Mouse (Mus musculus) megakaryocyte, embryonic 14.5 days (primary cell): ENCODE data around the gene Rad21l. TPM values are rescaled to one million over a fixed set of nuclear protein-coding genes. Genes with fewer than 3 reads are reported as not detected.

Experiments used
- H3K27me3 ChIP-seq: replicated peaks from 2 replicates; pipeline ENCODE3; 2012; ENCODE audit warnings: inconsistent platforms
- H3K36me3 ChIP-seq: replicated peaks from 2 replicates; pipeline ENCODE3; 2012; ENCODE audit warnings: low read length, inconsistent platforms, mixed read lengths
- H3K4me1 ChIP-seq: 2 replicates; pipeline ENCODE4 v1.6.1; 2012; ENCODE audit warnings: inconsistent platforms
- H3K4me3 ChIP-seq: replicated peaks from 2 replicates; pipeline ENCODE3; 2012; ENCODE audit warnings: moderate library complexity, mild to moderate bottlenecking, inconsistent platforms
- H3K9me3 ChIP-seq: 2 replicates; pipeline ENCODE4 v1.6.1; 2012; ENCODE audit warnings: inconsistent platforms
- FLI1 ChIP-seq: IDR thresholded peaks from 2 replicates; pipeline ENCODE4 v1.6.1; 2012; ENCODE audit warnings: low read length, inconsistent platforms, mixed read lengths
- GATA1 ChIP-seq: IDR thresholded peaks from 3 replicates; pipeline ENCODE4 v1.6.1; 2012; ENCODE audit warnings: mixed read lengths, low read length, inconsistent platforms, borderline replicate concordance
- polyA plus RNA-seq: library from polyadenylated mRNA; stranded (reverse); fragments of >175 nt; gene quantifications from 2 replicates; pipeline ENCODE4 v1.2.3, GENCODE M21; 2012; ENCODE audit warnings: low replicate concordance; ENCODE audit not compliant: insufficient read depth

Rad21l gene
- polyA plus RNA-seq: not detected in 2 replicates

GRCm38 (mm10) chr2:151668433-151668832 is at the start of gene Rad21l:
Gene Rad21l (minus strand): TSS chr2:151668533.
- Histone ChIP-seq H3K4me1 (peaks cover 4% of the 10 kb centered on the region; the same call in 1 of the 2 replicates), H3K36me3 (no peaks in the 10 kb centered on the region), H3K27me3 (peaks cover 10% of the 10 kb centered on the region), H3K9me3 (peaks cover 6% of the 10 kb centered on the region; the same call in 1 of the 2 replicates), H3K4me3 (no peak within 1 kb of the TSS)
- TF ChIP-seq FLI1: no peak
- no peak for TF ChIP-seq GATA1

GRCm38 (mm10) chr2:151716318-151717055 is 48.2 kb upstream of the Rad21l start:
- TF ChIP-seq GATA1: no peak
- no peak for TF ChIP-seq FLI1
- H3K36me3 ChIP-seq: peaks cover 69% of the 10 kb centered on the region

GRCm38 (mm10) chr2:151715526-151715925 is 47.2 kb upstream of the Rad21l start:
- TF ChIP-seq GATA1: no peak
- no peak for TF ChIP-seq FLI1
- Histone ChIP-seq H3K9me3 (no peaks in the 10 kb centered on the region), H3K4me3 (no peak overlapping the region), H3K36me3 (peaks cover 60% of the 10 kb centered on the region), H3K27me3 (no peaks in the 10 kb centered on the region), H3K4me1 (no peaks in the 10 kb centered on the region)

More at GRCm38 (mm10) chr2:151716318-151717055, 48.2 kb upstream of the Rad21l start:
- Histone ChIP-seq H3K27me3 (no peaks in the 10 kb centered on the region), H3K9me3 (no peaks in the 10 kb centered on the region), H3K4me3 (no peak overlapping the region), H3K4me1 (no peaks in the 10 kb centered on the region)

- Histone ChIP-seq H3K4me3 (no peak overlapping the region), H3K9me3 (no peaks in the 10 kb centered on the region), H3K36me3 (peaks cover 32% of the 10 kb centered on the region), H3K27me3 (peaks cover 5% of the 10 kb centered on the region), H3K4me1 (no peaks in the 10 kb centered on the region)
- no peak for TF ChIP-seq GATA1
- no peak for TF ChIP-seq FLI1
Measured at GRCm38 (mm10) chr2:151712647-151713046, 44.3 kb upstream of the Rad21l start.

GRCm38 (mm10) chr2:151702851-151703190 is 34.5 kb upstream of the Rad21l start:
- H3K9me3 ChIP-seq: no peaks in the 10 kb centered on the region; the same call in 1 of the 2 replicates
- TF ChIP-seq FLI1 (no peak), GATA1 (no peak)
- no peaks in the 10 kb centered on the region for H3K36me3 ChIP-seq
- H3K4me1 ChIP-seq: peaks cover 16% of the 10 kb centered on the region
- H3K27me3 ChIP-seq: peaks cover 81% of the 10 kb centered on the region
- H3K4me3 ChIP-seq: peak overlapping the region; percentile 88

- peak overlapping the region; percentile 88 for H3K4me3 ChIP-seq
Measured at GRCm38 (mm10) chr2:151702146-151702850, 34.0 kb upstream of the Rad21l start.

GRCm38 (mm10) chr2:151701231-151702145 is 33.2 kb upstream of the Rad21l start, which contains the start of gene Tmem74b:
Gene Tmem74b (plus strand): TSS chr2:151702008.
- TF ChIP-seq FLI1: no peak
- no peak for TF ChIP-seq GATA1
- H3K4me3 ChIP-seq: peak within 1 kb of the TSS; percentile 88
- peaks cover 76% of the 10 kb centered on the region for H3K27me3 ChIP-seq

More at GRCm38 (mm10) chr2:151702146-151702850, 34.0 kb upstream of the Rad21l start:
- Histone ChIP-seq H3K4me1 (peaks cover 16% of the 10 kb centered on the region), H3K27me3 (peaks cover 81% of the 10 kb centered on the region), H3K36me3 (no peaks in the 10 kb centered on the region), H3K9me3 (no peaks in the 10 kb centered on the region; the same call in 1 of the 2 replicates)
- no peak for TF ChIP-seq GATA1
- TF ChIP-seq FLI1: no peak

GRCm38 (mm10) chr2:151682976-151683375 is 14.6 kb upstream of the Rad21l start:
- TF ChIP-seq FLI1: no peak
- H3K4me1 ChIP-seq: peaks cover 5% of the 10 kb centered on the region; the same call in 1 of the 2 replicates
- no peaks in the 10 kb centered on the region for H3K36me3 ChIP-seq
- H3K9me3 ChIP-seq: no peaks in the 10 kb centered on the region
- no peak overlapping the region for H3K4me3 ChIP-seq
- peaks cover 33% of the 10 kb centered on the region for H3K27me3 ChIP-seq

More at GRCm38 (mm10) chr2:151701231-151702145, 33.2 kb upstream of the Rad21l start, which contains the start of gene Tmem74b:
- Histone ChIP-seq H3K4me1 (peaks cover 16% of the 10 kb centered on the region), H3K9me3 (no peaks in the 10 kb centered on the region; the same call in 1 of the 2 replicates), H3K36me3 (no peaks in the 10 kb centered on the region)

GRCm38 (mm10) chr2:151682357-151682756 is 14.0 kb upstream of the Rad21l start:
- Histone ChIP-seq H3K4me1 (peaks cover 5% of the 10 kb centered on the region; the same call in 1 of the 2 replicates), H3K4me3 (no peak overlapping the region), H3K27me3 (peaks cover 31% of the 10 kb centered on the region), H3K9me3 (0 out of 2 replicates have a peak, but pooled peaks cover 2% of the 10 kb centered on the region), H3K36me3 (no peaks in the 10 kb centered on the region)
- TF ChIP-seq FLI1 (no peak), GATA1 (no peak)
